Mouse (Mus musculus): ENCODE results near the gene Mfap4.

DNA sequence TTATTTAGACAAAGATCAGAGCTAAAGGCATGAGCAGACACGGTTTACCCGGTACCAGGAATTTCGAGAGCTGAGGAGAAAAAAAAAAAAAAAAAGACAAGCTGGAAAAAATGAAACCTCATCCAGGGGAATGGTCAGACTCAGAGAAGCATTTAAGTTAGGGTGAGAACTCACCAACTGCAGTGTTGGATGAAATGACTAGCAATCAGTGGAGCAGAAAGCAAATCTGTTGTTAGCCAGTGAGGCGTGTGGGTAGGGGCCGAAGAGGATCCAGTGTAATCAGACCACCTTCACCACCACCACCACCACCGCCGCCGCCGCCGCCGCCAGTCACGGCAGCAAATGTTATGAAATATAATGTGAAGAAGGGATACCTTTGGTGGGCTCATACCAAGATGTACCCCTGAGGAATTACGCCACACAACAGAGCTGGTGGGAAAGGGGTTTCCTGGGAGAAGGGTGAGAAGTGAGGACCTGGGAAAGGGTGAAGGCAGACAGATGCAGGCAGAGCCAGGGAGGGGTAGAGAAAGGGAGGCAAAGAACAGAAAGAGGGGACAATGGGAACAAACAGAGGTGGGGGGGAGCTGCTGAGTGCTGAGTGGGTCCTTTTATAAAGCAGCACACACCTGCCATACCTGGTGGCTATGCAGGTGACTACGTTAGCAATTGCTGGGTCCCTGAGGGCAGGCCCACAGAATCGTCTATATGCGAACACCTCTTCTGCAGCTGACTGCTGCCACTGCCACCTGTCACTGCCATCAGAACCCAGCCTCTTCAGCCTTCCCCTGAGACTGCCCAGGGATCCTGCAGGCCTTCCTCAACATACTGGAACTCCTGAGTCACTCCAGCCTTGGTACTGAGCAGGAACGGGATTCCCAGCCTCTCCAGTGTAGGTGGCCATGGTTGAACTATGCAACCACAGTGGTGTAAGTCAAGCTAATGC lies 7.4 kb upstream of the Mfap4 start:
- TF ChIP-seq EP300 (IDR thresholded peaks at IDR 0.05; ENCODE audit: low read depth), result no peak
- no peak for TF ChIP-seq CTCF (IDR thresholded peaks at IDR 0.05; ENCODE audit: low read depth)
